Comparison of ENCODE assay signal across 15 mouse cellular contexts in genomic region chr7:13303372-13303771, GRCm38 (mm10). TPM values are rescaled to one million over a fixed set of nuclear protein-coding genes. Genes with fewer than 3 reads are reported as not detected.
"Had no signal": no experiment of that assay in that cellular context is flagged by ENCODE, and none has a peak within 500 bp of the region (broad histone marks: within the 10 kb centered on the region; RNA-seq: fewer than 3 reads in every experiment).

No protein-coding gene starts in this region.

- H3K27me3 ChIP-seq: liver, embryonic 15.5 days; lung, embryonic 15.5 days; midbrain, embryonic 12.5 days; neural tube, embryonic 12.5 days; stomach, embryonic 15.5 days had no signal

- H3K9ac ChIP-seq: liver, embryonic 15.5 days; liver, postnatal 0 days; lung, embryonic 15.5 days; midbrain, embryonic 12.5 days; neural tube, embryonic 12.5 days; stomach, embryonic 15.5 days had no signal

- H3K4me1 ChIP-seq: liver, embryonic 15.5 days; lung, embryonic 15.5 days; midbrain, embryonic 10.5 days; midbrain, embryonic 12.5 days; neural tube, embryonic 12.5 days; stomach, embryonic 15.5 days had no signal

- H3K27ac ChIP-seq: liver, embryonic 15.5 days; lung, embryonic 15.5 days; macrophage; midbrain, embryonic 10.5 days; midbrain, embryonic 12.5 days; neural tube, embryonic 12.5 days; stomach, embryonic 15.5 days; stomach, postnatal 0 days had no signal

- H3K9me3 ChIP-seq: liver, embryonic 15.5 days; lung, embryonic 15.5 days; midbrain, embryonic 10.5 days; midbrain, embryonic 12.5 days; neural tube, embryonic 12.5 days; stomach, embryonic 15.5 days had no signal

- H3K4me2 ChIP-seq: liver, embryonic 15.5 days; lung, embryonic 15.5 days; midbrain, embryonic 12.5 days; neural tube, embryonic 12.5 days; stomach, embryonic 15.5 days had no signal

- DNase-seq: liver, postnatal 0 days; lung, adult 2 months; lung, postnatal 14 days; midbrain, embryonic 14.5 days; right cerebral cortex, postnatal 14 days had no signal

- H3K4me3 ChIP-seq: liver, embryonic 15.5 days; lung, embryonic 15.5 days; midbrain, embryonic 10.5 days; midbrain, embryonic 12.5 days; neural tube, embryonic 12.5 days; stomach, embryonic 15.5 days had no signal

- ATAC-seq: lung, postnatal 0 days; midbrain, embryonic 16.5 days had no signal

RNA-seq across cellular contexts. Expression of gene Pla2g4c, which starts 21.1 kb away (rescaled TPM):
- polyA plus RNA-seq: macrophage had no signal
